Mouse (Mus musculus): ENCODE measurements around the gene Kcna7. TPM values are rescaled to one million over a fixed set of nuclear protein-coding genes. Genes with fewer than 3 reads are reported as not detected.

The Kcna7 gene
- polyA plus RNA-seq, 1 experiment from 2014 or later = 0.33 TPM

GRCm38 (mm10) chr7:45451344-45451982 lies 46.0 kb downstream of the Kcna7 start:
- H3K4me1 ChIP-seq (replicated peaks) = peaks cover 13% of the 10 kb centered on the region
- no peaks in the 10 kb centered on the region for H3K9me3 ChIP-seq (replicated peaks)
- peaks cover 63% of the 10 kb centered on the region for H3K36me3 ChIP-seq
- ATAC-seq (replicated peaks; ENCODE audit: insufficient number of reproducible peaks, insufficient read depth, low FRiP score, low read depth) = peak; percentile 37; the same call in 1 of the 2 replicates
- H3K4me3 ChIP-seq = no peak overlapping the region
- H3K4me2 ChIP-seq = no peak overlapping the region
- no peaks in the 10 kb centered on the region for H3K27me3 ChIP-seq
- no peak overlapping the region for H3K9ac ChIP-seq
- H3K27ac ChIP-seq = no peak overlapping the region
- WGBS = 56% methylated on average over 23 of the region's 23 CpGs

GRCm38 (mm10) chr7:45454971-45455370 lies 49.5 kb downstream of the Kcna7 start:
- Histone ChIP-seq H3K27me3 (no peaks in the 10 kb centered on the region), H3K9ac (no peak overlapping the region), H3K4me1 (replicated peaks) (peaks cover 27% of the 10 kb centered on the region), H3K4me2 (no peak overlapping the region), H3K27ac (no peak overlapping the region), H3K36me3 (peaks cover 56% of the 10 kb centered on the region), H3K9me3 (replicated peaks) (no peaks in the 10 kb centered on the region), H3K4me3 (no peak overlapping the region)
- 90% methylated on average over 15 of the region's 15 CpGs for WGBS
- ATAC-seq (replicated peaks; ENCODE audit: insufficient number of reproducible peaks, insufficient read depth, low FRiP score, low read depth) = no peak

- Histone ChIP-seq H3K27me3 (no peaks in the 10 kb centered on the region), H3K4me1 (replicated peaks) (peaks cover 38% of the 10 kb centered on the region), H3K9me3 (replicated peaks) (no peaks in the 10 kb centered on the region), H3K4me3 (no peak overlapping the region), H3K9ac (no peak overlapping the region), H3K36me3 (peaks cover 50% of the 10 kb centered on the region), H3K4me2 (no peak overlapping the region), H3K27ac (no peak overlapping the region)
- 68% methylated on average over 13 of the region's 13 CpGs for WGBS
- ATAC-seq (replicated peaks; ENCODE audit: insufficient number of reproducible peaks, insufficient read depth, low FRiP score, low read depth) = no peak
These were observed 50.7 kb downstream of the Kcna7 start for GRCm38 (mm10) chr7:45455932-45456696.

- Histone ChIP-seq H3K4me3 (no peak overlapping the region), H3K4me1 (replicated peaks) (peaks cover 43% of the 10 kb centered on the region), H3K27ac (peak overlapping the region; percentile 59), H3K4me2 (peak overlapping the region; percentile 76), H3K9ac (0 out of 2 replicates have a peak overlapping the region, but pooled peaks have one; percentile 76), H3K9me3 (replicated peaks) (no peaks in the 10 kb centered on the region), H3K36me3 (peaks cover 49% of the 10 kb centered on the region), H3K27me3 (no peaks in the 10 kb centered on the region)
- ATAC-seq (replicated peaks; ENCODE audit: insufficient number of reproducible peaks, insufficient read depth, low FRiP score, low read depth) = no peak
- 41% methylated on average over 9 of the region's 9 CpGs for WGBS
These were observed 51.3 kb downstream of the Kcna7 start for GRCm38 (mm10) chr7:45456721-45457203.

- Histone ChIP-seq H3K36me3 (peaks cover 49% of the 10 kb centered on the region), H3K27me3 (no peaks in the 10 kb centered on the region), H3K4me3 (peak overlapping the region; percentile 72), H3K4me1 (replicated peaks) (peaks cover 43% of the 10 kb centered on the region), H3K27ac (peak overlapping the region; percentile 59), H3K9ac (peak overlapping the region; percentile 76), H3K9me3 (replicated peaks) (no peaks in the 10 kb centered on the region), H3K4me2 (peak overlapping the region; percentile 76)
- WGBS = 48% methylated on average over 10 of the region's 10 CpGs
- ATAC-seq (replicated peaks; ENCODE audit: insufficient number of reproducible peaks, insufficient read depth, low FRiP score, low read depth) = no peak
These were observed 52.0 kb downstream of the Kcna7 start for GRCm38 (mm10) chr7:45457204-45458060.

GRCm38 (mm10) chr7:45458748-45459563 lies 53.5 kb downstream of the Kcna7 start:
- peaks cover 43% of the 10 kb centered on the region for H3K4me1 ChIP-seq (replicated peaks)
- WGBS = under 1% methylated on average over 42 of the region's 43 CpGs
- H3K4me2 ChIP-seq = peak overlapping the region; percentile 76
- H3K27ac ChIP-seq = peak overlapping the region; percentile 85
- peaks cover 51% of the 10 kb centered on the region for H3K36me3 ChIP-seq
- peak overlapping the region; percentile 72 for H3K4me3 ChIP-seq
- no peaks in the 10 kb centered on the region for H3K9me3 ChIP-seq (replicated peaks)
- peak overlapping the region; percentile 76 for H3K9ac ChIP-seq
- peak; percentile 72 for ATAC-seq (replicated peaks; ENCODE audit: insufficient number of reproducible peaks, insufficient read depth, low FRiP score, low read depth)
- no peaks in the 10 kb centered on the region for H3K27me3 ChIP-seq

Small RNAs within 50 kb of the gene (microRNA-seq; reads per million reads assigned to microRNA genes)
- not detected for gene Gm22133

Other genes starting within 250 kb of the Kcna7 start
- gene Slc17a7, start 241.7 kb upstream of the Kcna7 start, polyA plus RNA-seq (2015; fragmentation: Nextera tagmentation; extraction: Ambion mirVana) = 2.7 and 3.5 TPM in 2 replicates
- gene Gfy, start 226.1 kb upstream of the Kcna7 start, polyA plus RNA-seq (2015; fragmentation: Nextera tagmentation; extraction: Ambion mirVana) = 0.10 TPM in 1 of 2 replicates, not detected in the other
- gene Pth2, start 224.7 kb upstream of the Kcna7 start, polyA plus RNA-seq (2015; fragmentation: Nextera tagmentation; extraction: Ambion mirVana) = not detected in 2 replicates
- 0.53 and 0.80 TPM in 2 replicates for gene Ccdc155, start 200.8 kb upstream of the Kcna7 start, polyA plus RNA-seq (2015; fragmentation: Nextera tagmentation; extraction: Ambion mirVana)
- gene Dkkl1, start 193.5 kb upstream of the Kcna7 start, polyA plus RNA-seq (2015; fragmentation: Nextera tagmentation; extraction: Ambion mirVana) = 0.90 and 1.2 TPM in 2 replicates
- 89.0 and 106 TPM in 2 replicates for gene Tead2, start 189.9 kb upstream of the Kcna7 start, polyA plus RNA-seq (2015; fragmentation: Nextera tagmentation; extraction: Ambion mirVana)
- 2.4 and 8.3 TPM in 2 replicates for gene Cd37, start 166.5 kb upstream of the Kcna7 start, polyA plus RNA-seq (2015; fragmentation: Nextera tagmentation; extraction: Ambion mirVana)
- gene Slc6a16, start 164.6 kb upstream of the Kcna7 start, polyA plus RNA-seq (2015; fragmentation: Nextera tagmentation; extraction: Ambion mirVana) = 0.11 and 0.18 TPM in 2 replicates
- not detected in 2 replicates for gene Slc6a21, start 128.1 kb upstream of the Kcna7 start, polyA plus RNA-seq (2015; fragmentation: Nextera tagmentation; extraction: Ambion mirVana)
- 12.7 and 15.8 TPM in 2 replicates for gene Trpm4, start 71.9 kb upstream of the Kcna7 start, polyA plus RNA-seq (2015; fragmentation: Nextera tagmentation; extraction: Ambion mirVana)
- gene Hrc, start 70.4 kb upstream of the Kcna7 start, polyA plus RNA-seq (2015; fragmentation: Nextera tagmentation; extraction: Ambion mirVana) = 25.2 and 26.4 TPM in 2 replicates
- 1.6 and 2.1 TPM in 2 replicates for gene Ppfia3, start 38.6 kb upstream of the Kcna7 start, polyA plus RNA-seq (2015; fragmentation: Nextera tagmentation; extraction: Ambion mirVana)
- 1.2 and 1.3 TPM in 2 replicates for gene Lin7b, start 35.1 kb upstream of the Kcna7 start, polyA plus RNA-seq (2015; fragmentation: Nextera tagmentation; extraction: Ambion mirVana)
- gene Snrnp70, start 9.9 kb upstream of the Kcna7 start, polyA plus RNA-seq (2015; fragmentation: Nextera tagmentation; extraction: Ambion mirVana) = 123 and 146 TPM in 2 replicates
- 0.81 and 1.6 TPM in 2 replicates for gene Ntf5, start 8.0 kb downstream of the Kcna7 start, polyA plus RNA-seq (2015; fragmentation: Nextera tagmentation; extraction: Ambion mirVana)
- not detected in 2 replicates for gene Lhb, start 15.2 kb downstream of the Kcna7 start, polyA plus RNA-seq (2015; fragmentation: Nextera tagmentation; extraction: Ambion mirVana)
- gene Gys1, start 29.2 kb downstream of the Kcna7 start, polyA plus RNA-seq (2015; fragmentation: Nextera tagmentation; extraction: Ambion mirVana) = 111 and 113 TPM in 2 replicates
- 65.0 and 82.1 TPM in 2 replicates for gene Ruvbl2, start 32.4 kb downstream of the Kcna7 start, polyA plus RNA-seq (2015; fragmentation: Nextera tagmentation; extraction: Ambion mirVana)
- gene Ftl1, start 54.2 kb downstream of the Kcna7 start, polyA plus RNA-seq (2015; fragmentation: Nextera tagmentation; extraction: Ambion mirVana) = 3,328 and 3,965 TPM in 2 replicates
- gene Bax, start 61.2 kb downstream of the Kcna7 start, polyA plus RNA-seq (2015; fragmentation: Nextera tagmentation; extraction: Ambion mirVana) = 107 and 112 TPM in 2 replicates
- gene Tulp2, start 76.2 kb downstream of the Kcna7 start, polyA plus RNA-seq (2015; fragmentation: Nextera tagmentation; extraction: Ambion mirVana) = 0.28 and 1.3 TPM in 2 replicates
- gene Gm45808, start 81.2 kb downstream of the Kcna7 start, polyA plus RNA-seq (2015; fragmentation: Nextera tagmentation; extraction: Ambion mirVana) = not detected in 2 replicates
- gene Dhdh, start 83.2 kb downstream of the Kcna7 start, polyA plus RNA-seq (2015; fragmentation: Nextera tagmentation; extraction: Ambion mirVana) = 4.0 and 4.1 TPM in 2 replicates
- 144 and 177 TPM in 2 replicates for gene Nucb1, start 104.8 kb downstream of the Kcna7 start, polyA plus RNA-seq (2015; fragmentation: Nextera tagmentation; extraction: Ambion mirVana)
- gene Ppp1r15a, start 120.6 kb downstream of the Kcna7 start, polyA plus RNA-seq (2015; fragmentation: Nextera tagmentation; extraction: Ambion mirVana) = 25.3 and 37.6 TPM in 2 replicates
- 1.0 and 2.6 TPM in 2 replicates for gene Plekha4, start 120.7 kb downstream of the Kcna7 start, polyA plus RNA-seq (2015; fragmentation: Nextera tagmentation; extraction: Ambion mirVana)
- 0.24 and 0.82 TPM in 2 replicates for gene Hsd17b14, start 149.2 kb downstream of the Kcna7 start, polyA plus RNA-seq (2015; fragmentation: Nextera tagmentation; extraction: Ambion mirVana)
- 79.4 and 84.5 TPM in 2 replicates for gene Bcat2, start 164.5 kb downstream of the Kcna7 start, polyA plus RNA-seq (2015; fragmentation: Nextera tagmentation; extraction: Ambion mirVana)
- gene Fgf21, start 209.8 kb downstream of the Kcna7 start, polyA plus RNA-seq (2015; fragmentation: Nextera tagmentation; extraction: Ambion mirVana) = 0.13 and 1.2 TPM in 2 replicates
- gene Fut1, start 211.6 kb downstream of the Kcna7 start, polyA plus RNA-seq (2015; fragmentation: Nextera tagmentation; extraction: Ambion mirVana) = 0.15 and 0.66 TPM in 2 replicates
- gene Izumo1, start 216.2 kb downstream of the Kcna7 start, polyA plus RNA-seq (2015; fragmentation: Nextera tagmentation; extraction: Ambion mirVana) = 0.33 and 0.35 TPM in 2 replicates
- gene Rasip1, start 221.8 kb downstream of the Kcna7 start, polyA plus RNA-seq (2015; fragmentation: Nextera tagmentation; extraction: Ambion mirVana) = 19.6 and 23.4 TPM in 2 replicates
- 7.3 and 7.4 TPM in 2 replicates for gene Mamstr, start 234.3 kb downstream of the Kcna7 start, polyA plus RNA-seq (2015; fragmentation: Nextera tagmentation; extraction: Ambion mirVana)